Mouse (Mus musculus) intestine, embryonic 14.5 days (tissue): ENCODE results near the gene Methig1. TPM values are rescaled to one million over a fixed set of nuclear protein-coding genes. Genes with fewer than 3 reads are reported as not detected.
"Not testable (repeated sequence)": the region's sequence is repeated elsewhere in the genome, so short reads cannot be mapped to it uniquely, and the experiment has no call there.

Experiments used
- ATAC-seq: fragments of 200-750 bp; cut with Nextera tagmentation; replicated peaks from 2 replicates; pipeline ENCODE4 v1.8.0; 2017; ENCODE audit warnings: low read depth, moderate number of reproducible peaks, moderate TSS enrichment, moderate library complexity; ENCODE audit not compliant: low FRiP score, low TSS enrichment
- DNase-seq: peaks from one replicate; pipeline ENCODE4 v3.0.0-alpha.2; 2018; ENCODE audit warnings: low spot score
- H3K27ac ChIP-seq: fragments of 300-500 bp; sonication (generic); 2 replicates; pipeline ENCODE4 v1.5.1; 2014; ENCODE audit warnings: low read depth, mild to moderate bottlenecking, control low read depth
- H3K27me3 ChIP-seq: fragments of 300-500 bp; sonication (generic); replicated peaks from 2 replicates; pipeline ENCODE4 v1.6.1; 2014; ENCODE audit warnings: low read length, control low read depth; ENCODE audit not compliant: control insufficient read depth, insufficient read depth
- H3K36me3 ChIP-seq: fragments of 300-500 bp; sonication (generic); 2 replicates; pipeline ENCODE4 v1.6.1; 2014; ENCODE audit warnings: low read length, control low read depth; ENCODE audit not compliant: control insufficient read depth, insufficient read depth
- H3K4me1 ChIP-seq: fragments of 300-500 bp; sonication (generic); replicated peaks from 2 replicates; pipeline ENCODE4 v1.6.1; 2014; ENCODE audit warnings: low read length, control low read depth, mixed read lengths; ENCODE audit not compliant: control insufficient read depth, insufficient read depth
- H3K4me2 ChIP-seq: fragments of 300-500 bp; sonication (generic); 2 replicates; pipeline ENCODE4 v1.6.1; 2014; ENCODE audit warnings: low read length
- H3K4me3 ChIP-seq: fragments of 300-500 bp; sonication (generic); 2 replicates; pipeline ENCODE4 v1.5.1; 2014; ENCODE audit warnings: low read depth, low read length, control low read depth, mixed read lengths
- H3K9ac ChIP-seq: fragments of 300-500 bp; sonication (generic); 2 replicates; pipeline ENCODE4 v1.6.1; 2014; ENCODE audit warnings: mild to moderate bottlenecking, low read length
- H3K9me3 ChIP-seq: fragments of 300-500 bp; sonication (generic); 2 replicates; pipeline ENCODE4 v1.6.1; 2016; ENCODE audit warnings: low read length, control low read depth; ENCODE audit not compliant: control insufficient read depth
- WGBS: fragments of 180-500 bp; shearing (Covaris S2); extraction: QIAGEN DNeasy Blood & Tissue Kit; methylation state at CpG from one replicate; pipeline ENCODE4 v1.1.7; 2014; 5-methylcytosine and 5-hydroxymethylcytosine counted together
- polyA plus RNA-seq: library from polyadenylated mRNA; unstranded; fragments of >200 nt; fragmentation: Nextera tagmentation; extraction: Ambion mirVana; gene quantifications from 2 replicates; pipeline ENCODE4 v1.2.1, GENCODE M21; 2014

The Methig1 gene
- polyA plus RNA-seq, 1 experiment from 2014 or later = not detected

DNA sequence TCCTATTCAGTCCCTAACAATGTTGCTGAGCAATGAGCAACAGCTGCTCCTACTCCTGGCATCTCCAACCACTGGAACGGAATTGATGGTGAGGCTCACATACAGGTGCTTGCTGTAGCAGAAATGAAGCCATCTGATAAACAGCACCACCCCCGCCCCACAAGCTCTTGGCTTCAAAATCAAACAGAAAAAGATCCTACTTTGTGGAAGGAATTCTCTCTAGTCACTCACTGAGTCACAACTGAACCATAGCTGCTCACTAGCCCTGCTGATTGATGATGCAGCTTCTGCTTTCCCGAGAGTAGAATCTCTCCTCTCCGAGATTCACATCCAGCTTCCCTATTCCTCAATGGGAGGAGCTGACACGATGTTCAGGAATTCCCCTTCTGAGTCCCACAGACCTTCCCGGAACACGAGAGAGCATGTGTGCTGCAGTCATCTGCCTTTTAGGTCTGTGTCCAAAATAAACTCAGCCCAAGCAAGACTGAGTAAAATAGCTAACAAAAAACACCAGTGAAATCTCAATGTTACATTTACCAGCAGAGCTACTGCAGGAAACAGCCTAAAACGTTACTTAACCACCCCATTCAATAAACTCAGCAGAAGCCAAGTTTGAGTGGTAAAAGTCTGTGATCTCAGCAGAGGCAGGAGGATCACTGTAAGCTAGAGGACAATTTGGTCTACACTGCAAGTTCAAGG lies 68.3 kb downstream of the Methig1 start:
- Histone ChIP-seq H3K36me3 (no peaks in the 10 kb centered on the region), H3K9ac (no peak overlapping the region), H3K4me2 (peak overlapping the region; percentile 98), H3K9me3 (no peaks in the 10 kb centered on the region), H3K27ac (no peak overlapping the region), H3K4me1 (peaks cover 17% of the 10 kb centered on the region; the same call in 1 of the 2 replicates), H3K4me3 (no peak overlapping the region), H3K27me3 (peaks cover 17% of the 10 kb centered on the region)
- 30% methylated on average over 8 of the region's 8 CpGs for WGBS
- no peak for ATAC-seq
- DNase-seq = no peak

GRCm38 (mm10) chr15:100421758-100422197 lies 68.8 kb downstream of the Methig1 start, which contains the start of gene Gm5475:
TSS of gene Gm5475 (plus strand) at chr15:100422147.
- peak within 1 kb of the TSS; percentile 54; the same call in 1 of the 2 replicates for H3K27ac ChIP-seq

DNA sequence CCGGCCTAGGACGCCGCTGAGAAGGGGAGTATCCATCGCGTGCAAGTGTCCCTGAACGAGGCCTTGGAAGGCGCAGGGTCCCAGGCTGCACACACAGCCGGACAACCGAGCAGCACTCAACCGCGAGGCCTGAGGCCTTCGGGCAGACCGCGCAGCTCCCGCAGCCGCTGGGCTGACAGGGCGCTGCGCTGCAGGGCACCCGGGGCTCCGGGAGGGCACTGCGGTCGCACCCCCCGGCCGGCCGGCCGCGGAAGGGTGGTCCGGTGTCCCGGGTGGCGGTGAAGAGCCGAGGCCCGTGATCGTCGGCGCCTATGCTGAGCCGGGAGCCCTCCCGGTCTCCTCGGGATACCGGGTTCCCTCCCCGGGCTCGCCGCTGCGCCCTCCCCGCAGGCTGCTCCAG lies 69.5 kb downstream of the Methig1 start:
- no peak for DNase-seq

More at GRCm38 (mm10) chr15:100421758-100422197, 68.8 kb downstream of the Methig1 start, which contains the start of gene Gm5475:
- H3K4me2 ChIP-seq = peak within 1 kb of the TSS; percentile 98
- WGBS = 27% methylated on average over 3 of the region's 3 CpGs
- not testable (repeated sequence) for DNase-seq, H3K36me3 ChIP-seq, H3K9me3 ChIP-seq, ATAC-seq
- H3K27me3 ChIP-seq = peaks cover 17% of the 10 kb centered on the region
- peaks cover 17% of the 10 kb centered on the region; the same call in 1 of the 2 replicates for H3K4me1 ChIP-seq
- H3K9ac ChIP-seq = peak within 1 kb of the TSS; percentile 87
- H3K4me3 ChIP-seq = peak within 1 kb of the TSS; percentile 87

GRCm38 (mm10) chr15:100422899-100423860 lies 70.2 kb downstream of the Methig1 start:
- Histone ChIP-seq H3K4me3 (peak overlapping the region; percentile 87), H3K9me3 (no peaks in the 10 kb centered on the region), H3K36me3 (no peaks in the 10 kb centered on the region), H3K4me1 (peaks cover 17% of the 10 kb centered on the region; the same call in 1 of the 2 replicates), H3K9ac (peak overlapping the region; percentile 87), H3K27me3 (peaks cover 17% of the 10 kb centered on the region), H3K27ac (peak overlapping the region; percentile 54; the same call in 1 of the 2 replicates), H3K4me2 (peak overlapping the region; percentile 98)
- WGBS = under 1% methylated on average over 65 of the region's 65 CpGs
- peak; percentile 99 for ATAC-seq
- DNase-seq = peak; percentile 97

More for the DNA sequence above, 69.5 kb downstream of the Methig1 start:
- H3K27me3 ChIP-seq = peaks cover 17% of the 10 kb centered on the region
- under 1% methylated on average over 42 of the region's 44 CpGs for WGBS
- no peaks in the 10 kb centered on the region for H3K9me3 ChIP-seq
- peak overlapping the region; percentile 98 for H3K4me2 ChIP-seq
- peaks cover 17% of the 10 kb centered on the region; the same call in 1 of the 2 replicates for H3K4me1 ChIP-seq
- H3K36me3 ChIP-seq = no peaks in the 10 kb centered on the region
- peak overlapping the region; percentile 54; the same call in 1 of the 2 replicates for H3K27ac ChIP-seq
- H3K4me3 ChIP-seq = peak overlapping the region; percentile 87
- H3K9ac ChIP-seq = peak overlapping the region; percentile 87
- peak; percentile 57 for ATAC-seq

DNA sequence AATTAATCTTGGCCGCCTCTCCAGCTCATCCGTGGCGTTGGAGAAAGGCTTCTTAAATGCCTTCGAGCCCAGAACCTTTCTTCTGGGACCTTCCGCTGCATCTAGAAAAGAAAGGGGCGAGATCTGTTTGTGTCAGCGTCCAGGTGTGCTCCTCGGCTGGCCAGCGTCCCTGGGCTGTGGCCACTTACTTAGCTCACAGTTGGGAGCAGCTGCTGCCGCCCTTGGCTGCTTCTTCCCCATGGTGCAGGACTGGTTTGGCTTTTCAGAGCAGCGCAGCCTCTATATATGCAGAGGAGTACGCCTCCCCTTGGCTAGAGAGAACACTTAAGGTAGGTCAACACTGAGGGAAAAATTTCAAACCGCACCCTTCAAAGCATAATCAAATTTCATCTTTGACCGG lies 71.0 kb downstream of the Methig1 start:
- DNase-seq (peak; percentile 68), ATAC-seq (no peak)
- Histone ChIP-seq H3K9me3 (no peaks in the 10 kb centered on the region), H3K4me3 (peak overlapping the region; percentile 87), H3K9ac (peak overlapping the region; percentile 87; the same call in 1 of the 2 replicates), H3K36me3 (no peaks in the 10 kb centered on the region), H3K27ac (no peak overlapping the region), H3K27me3 (peaks cover 17% of the 10 kb centered on the region), H3K4me2 (peak overlapping the region; percentile 98), H3K4me1 (peaks cover 17% of the 10 kb centered on the region; the same call in 1 of the 2 replicates)
- 4% methylated on average over 14 of the region's 14 CpGs for WGBS

DNA sequence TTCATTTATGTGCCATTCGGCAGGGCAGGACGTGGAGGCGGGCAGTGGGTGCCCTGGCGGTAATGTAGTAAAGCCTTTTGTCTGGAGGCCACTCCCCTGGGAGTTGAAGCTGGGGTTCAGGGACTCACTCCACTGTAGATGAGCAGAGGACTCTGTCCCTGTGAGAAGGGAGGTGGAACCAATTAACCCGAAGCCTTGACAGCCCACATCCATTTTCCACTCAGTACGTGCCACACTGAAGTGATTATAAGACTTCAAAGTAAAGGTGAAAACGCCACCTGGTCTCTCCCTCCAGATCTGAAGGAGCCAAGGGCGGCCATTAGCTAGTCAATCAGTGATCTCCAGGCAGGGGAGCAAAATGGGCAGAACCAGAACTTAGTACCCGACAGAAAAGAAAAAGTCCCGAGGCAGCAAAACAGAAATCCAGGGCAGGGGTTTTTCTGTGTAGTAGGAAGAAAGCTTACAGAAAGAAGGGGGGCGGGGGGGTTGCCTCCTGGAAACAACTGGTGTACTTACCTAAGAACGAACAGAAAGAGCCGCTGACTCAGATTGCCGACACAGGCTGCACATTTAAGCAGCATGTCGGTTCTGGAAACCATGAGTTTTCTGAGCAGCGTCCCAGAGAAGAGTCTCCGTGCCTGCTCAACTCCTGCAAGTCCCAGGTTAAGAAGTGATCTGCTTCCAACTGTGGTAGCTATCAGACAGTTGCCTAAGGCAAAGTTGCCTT lies 71.6 kb downstream of the Methig1 start, which contains the start of gene Slc11a2:
Gene Slc11a2, minus strand, starts transcription at position 677 of the 727 bp plus-strand sequence.
- H3K36me3 ChIP-seq = no peaks in the 10 kb centered on the region
- peaks cover 17% of the 10 kb centered on the region for H3K27me3 ChIP-seq
- DNase-seq = no peak
- H3K4me1 ChIP-seq = peaks cover 17% of the 10 kb centered on the region; the same call in 1 of the 2 replicates
- no peaks in the 10 kb centered on the region for H3K9me3 ChIP-seq
- H3K27ac ChIP-seq = no peak within 1 kb of the TSS
- H3K4me3 ChIP-seq = peak within 1 kb of the TSS; percentile 87
- 27% methylated on average over 17 of the region's 17 CpGs for WGBS
- H3K4me2 ChIP-seq = peak within 1 kb of the TSS; percentile 98
- no peak within 1 kb of the TSS for H3K9ac ChIP-seq
- ATAC-seq = no peak

DNA sequence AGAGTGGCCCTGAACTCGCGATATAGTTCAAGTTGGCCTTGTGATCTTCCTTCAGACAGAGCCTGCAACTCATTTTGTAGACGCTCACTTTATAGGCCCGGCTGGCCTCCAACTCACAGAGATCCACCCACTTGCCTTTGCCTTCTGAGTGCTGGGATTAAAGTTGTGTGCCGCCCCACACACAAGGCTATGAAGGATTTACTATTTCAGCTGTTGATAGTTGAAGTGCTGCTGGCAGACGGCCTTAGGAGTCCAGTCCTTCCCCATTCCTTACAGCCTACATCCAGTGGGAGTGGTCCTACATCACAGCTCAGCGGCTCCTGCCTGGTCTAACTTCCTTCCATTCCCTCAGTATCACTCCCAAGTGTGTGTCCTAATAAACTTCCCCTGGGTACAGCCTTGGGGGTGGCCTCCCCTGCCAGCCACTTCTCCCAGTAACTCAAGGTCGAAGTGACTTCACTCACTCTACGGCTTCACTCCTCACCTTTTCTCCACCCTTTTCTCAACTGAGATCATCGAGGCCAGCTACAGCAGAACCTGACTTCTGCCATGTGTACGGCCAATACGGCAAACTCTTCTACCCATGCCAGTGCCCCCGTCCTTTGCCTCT lies 75.5 kb downstream of the Methig1 start:
- Histone ChIP-seq H3K4me2 (no peak overlapping the region), H3K27ac (no peak overlapping the region), H3K4me1 (0 out of 2 replicates have a peak, but pooled peaks cover 4% of the 10 kb centered on the region), H3K9me3 (no peaks in the 10 kb centered on the region), H3K36me3 (no peaks in the 10 kb centered on the region), H3K9ac (no peak overlapping the region), H3K27me3 (peaks cover 17% of the 10 kb centered on the region), H3K4me3 (no peak overlapping the region)
- ATAC-seq = no peak
- DNase-seq = no peak
- WGBS = 75% methylated on average over 13 of the region's 13 CpGs
